Mouse (Mus musculus) intestine, embryonic 14.5 days (tissue): ENCODE measurements around the gene Cd19. TPM values are rescaled to one million over a fixed set of nuclear protein-coding genes. Genes with fewer than 3 reads are reported as not detected.
"Not testable (repeated sequence)": the region's sequence is repeated elsewhere in the genome, so short reads cannot be mapped to it uniquely, and the experiment has no call there.

Source experiments
- ATAC-seq: fragments of 200-750 bp; cut with Nextera tagmentation; replicated peaks from 2 replicates; pipeline ENCODE4 v1.8.0; 2017; ENCODE audit warnings: low read depth, moderate number of reproducible peaks, moderate TSS enrichment, moderate library complexity; ENCODE audit not compliant: low FRiP score, low TSS enrichment
- DNase-seq: peaks from one replicate; pipeline ENCODE4 v3.0.0-alpha.2; 2018; ENCODE audit warnings: low spot score
- H3K27ac ChIP-seq: fragments of 300-500 bp; sonication (generic); 2 replicates; pipeline ENCODE4 v1.5.1; 2014; ENCODE audit warnings: low read depth, mild to moderate bottlenecking, control low read depth
- H3K27me3 ChIP-seq: fragments of 300-500 bp; sonication (generic); replicated peaks from 2 replicates; pipeline ENCODE4 v1.6.1; 2014; ENCODE audit warnings: low read length, control low read depth; ENCODE audit not compliant: control insufficient read depth, insufficient read depth
- H3K36me3 ChIP-seq: fragments of 300-500 bp; sonication (generic); 2 replicates; pipeline ENCODE4 v1.6.1; 2014; ENCODE audit warnings: low read length, control low read depth; ENCODE audit not compliant: control insufficient read depth, insufficient read depth
- H3K4me1 ChIP-seq: fragments of 300-500 bp; sonication (generic); replicated peaks from 2 replicates; pipeline ENCODE4 v1.6.1; 2014; ENCODE audit warnings: low read length, control low read depth, mixed read lengths; ENCODE audit not compliant: control insufficient read depth, insufficient read depth
- H3K4me2 ChIP-seq: fragments of 300-500 bp; sonication (generic); 2 replicates; pipeline ENCODE4 v1.6.1; 2014; ENCODE audit warnings: low read length
- H3K4me3 ChIP-seq: fragments of 300-500 bp; sonication (generic); 2 replicates; pipeline ENCODE4 v1.5.1; 2014; ENCODE audit warnings: low read depth, low read length, control low read depth, mixed read lengths
- H3K9ac ChIP-seq: fragments of 300-500 bp; sonication (generic); 2 replicates; pipeline ENCODE4 v1.6.1; 2014; ENCODE audit warnings: mild to moderate bottlenecking, low read length
- H3K9me3 ChIP-seq: fragments of 300-500 bp; sonication (generic); 2 replicates; pipeline ENCODE4 v1.6.1; 2016; ENCODE audit warnings: low read length, control low read depth; ENCODE audit not compliant: control insufficient read depth
- WGBS: fragments of 180-500 bp; shearing (Covaris S2); extraction: QIAGEN DNeasy Blood & Tissue Kit; methylation state at CpG from one replicate; pipeline ENCODE4 v1.1.7; 2014; 5-methylcytosine and 5-hydroxymethylcytosine counted together
- polyA plus RNA-seq: library from polyadenylated mRNA; unstranded; fragments of >200 nt; fragmentation: Nextera tagmentation; extraction: Ambion mirVana; gene quantifications from 2 replicates; pipeline ENCODE4 v1.2.1, GENCODE M21; 2014

The Cd19 gene
- polyA plus RNA-seq, 1 experiment from 2014 or later = not detected

DNA sequence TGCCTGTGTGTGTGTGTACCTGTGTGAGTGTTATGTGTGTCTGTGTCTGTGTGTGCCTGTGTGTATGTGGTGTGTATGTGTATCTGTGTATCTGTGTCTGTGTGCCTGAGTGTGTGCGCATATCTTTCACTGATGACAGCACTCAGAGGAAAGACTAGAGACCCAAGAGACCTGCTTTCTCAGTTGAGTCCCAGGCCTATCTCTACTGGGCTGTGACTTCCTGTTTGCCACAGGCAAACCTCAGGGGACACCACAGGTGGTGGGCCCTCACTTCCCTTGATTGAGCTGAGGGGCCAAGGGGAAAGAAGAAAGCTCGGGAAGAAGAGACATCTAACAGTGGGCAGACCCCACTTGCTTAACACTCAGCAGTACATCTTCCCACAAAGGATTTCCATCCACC, 1.9 kb upstream of the Cd19 start:
- H3K4me2 ChIP-seq = no peak overlapping the region
- H3K9ac ChIP-seq = no peak overlapping the region
- no peak overlapping the region for H3K27ac ChIP-seq
- no peak overlapping the region for H3K4me3 ChIP-seq
- H3K9me3 ChIP-seq = no peaks in the 10 kb centered on the region
- WGBS = 63% methylated on average over 2 of the region's 2 CpGs
- H3K27me3 ChIP-seq = no peaks in the 10 kb centered on the region
- DNase-seq = no peak
- ATAC-seq = no peak
- no peaks in the 10 kb centered on the region for H3K4me1 ChIP-seq
- H3K36me3 ChIP-seq = no peaks in the 10 kb centered on the region

DNA sequence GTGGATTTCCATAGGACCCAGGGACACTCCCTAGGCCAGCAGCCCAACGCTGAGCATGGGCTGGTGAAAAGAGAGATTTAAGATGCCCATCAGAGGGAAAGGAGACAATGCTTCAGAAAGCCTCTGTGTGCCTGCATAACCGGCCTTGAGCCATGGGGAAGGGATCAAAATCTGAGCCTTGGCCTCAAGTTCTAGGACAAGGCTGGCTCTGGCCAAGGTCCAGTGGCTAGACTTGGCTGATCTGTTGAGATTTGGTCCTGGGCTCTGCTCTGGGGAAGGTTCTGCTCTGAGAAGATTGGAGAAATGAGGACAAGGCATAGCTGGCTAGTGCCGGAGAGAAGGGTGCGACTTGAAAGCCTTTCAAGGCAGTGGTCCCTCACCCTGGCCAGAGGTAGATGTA, 3.6 kb downstream of the Cd19 start:
- no peak overlapping the region for H3K4me3 ChIP-seq
- H3K9ac ChIP-seq = no peak overlapping the region
- DNase-seq (no peak), ATAC-seq (no peak)
- no peak overlapping the region for H3K4me2 ChIP-seq
- H3K9me3 ChIP-seq = no peaks in the 10 kb centered on the region
- no peaks in the 10 kb centered on the region for H3K27me3 ChIP-seq
- no peaks in the 10 kb centered on the region for H3K4me1 ChIP-seq
- no peak overlapping the region for H3K27ac ChIP-seq
- 90% methylated on average over 4 of the region's 4 CpGs for WGBS
- H3K36me3 ChIP-seq = no peaks in the 10 kb centered on the region

DNA sequence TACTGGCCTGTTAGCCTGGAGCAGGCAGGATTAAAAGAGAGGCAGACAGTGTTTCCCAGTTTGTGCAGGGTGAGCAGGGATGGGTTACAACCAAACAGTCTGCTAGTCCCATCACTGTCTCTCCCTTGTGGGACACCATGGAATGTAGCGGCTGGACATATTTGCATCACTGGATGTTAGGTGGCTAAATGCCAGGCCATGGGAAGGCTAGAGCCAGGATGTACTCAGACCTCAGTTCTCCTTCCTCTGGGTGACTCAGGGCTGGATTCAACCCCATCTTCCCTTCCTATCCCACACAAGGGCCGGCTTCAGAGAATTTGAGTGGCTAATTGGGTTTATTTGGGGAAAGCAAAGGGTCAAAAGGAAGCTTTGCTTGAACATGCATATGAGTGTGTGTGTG, 6.0 kb downstream of the Cd19 start:
- H3K27me3 ChIP-seq = no peaks in the 10 kb centered on the region
- no peak overlapping the region for H3K4me3 ChIP-seq
- ATAC-seq = no peak
- no peak for DNase-seq
- H3K27ac ChIP-seq = no peak overlapping the region
- 88% methylated on average over 2 of the region's 2 CpGs for WGBS
- no peak overlapping the region for H3K4me2 ChIP-seq
- H3K9me3 ChIP-seq = no peaks in the 10 kb centered on the region
- H3K4me1 ChIP-seq = no peaks in the 10 kb centered on the region
- H3K36me3 ChIP-seq = no peaks in the 10 kb centered on the region
- no peak overlapping the region for H3K9ac ChIP-seq

DNA sequence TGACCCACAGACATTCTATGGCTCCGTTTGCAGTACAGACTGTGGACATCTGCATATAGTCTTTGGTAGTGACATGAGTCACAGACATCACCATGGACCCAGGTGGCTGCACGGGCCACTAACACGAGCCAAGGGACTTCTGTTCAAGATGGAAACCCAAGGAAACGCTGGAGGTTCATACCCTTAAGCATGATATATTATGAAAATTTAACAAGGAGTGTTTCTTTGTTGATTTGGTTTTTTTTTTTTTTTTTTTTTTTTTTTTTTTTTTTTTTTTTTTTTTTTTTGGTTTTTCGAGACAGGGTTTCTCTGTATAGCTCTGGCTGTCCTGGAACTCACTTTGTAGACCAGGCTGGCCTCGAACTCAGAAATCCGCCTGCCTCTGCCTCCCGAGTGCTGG, 12.2 kb downstream of the Cd19 start:
- H3K4me2 ChIP-seq, H3K9ac ChIP-seq, H3K9me3 ChIP-seq, H3K36me3 ChIP-seq, H3K4me1 ChIP-seq, H3K27me3 ChIP-seq, H3K4me3 ChIP-seq, ATAC-seq, H3K27ac ChIP-seq, DNase-seq: not testable (repeated sequence)
- 72% methylated on average over 8 of the region's 8 CpGs for WGBS

DNA sequence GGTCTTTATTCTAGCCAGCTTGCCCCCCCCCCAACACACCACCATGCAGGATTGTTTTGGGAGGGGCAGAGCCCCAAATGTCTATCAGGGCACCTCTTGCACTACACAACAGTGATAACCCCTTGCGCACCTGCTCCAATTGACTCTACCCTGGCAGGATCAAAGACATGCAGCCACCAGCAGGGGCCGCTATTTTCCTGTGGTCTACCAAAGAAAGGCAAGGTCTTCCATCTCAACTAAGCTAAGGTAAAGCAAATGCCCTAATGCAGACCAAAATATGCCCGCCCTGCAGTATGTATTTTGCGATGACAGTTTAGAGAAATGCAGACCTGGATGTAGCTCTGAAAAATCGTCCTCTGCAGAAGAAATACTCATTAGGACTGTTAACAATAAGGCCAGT, 15.1 kb downstream of the Cd19 start:
- Histone ChIP-seq H3K27me3 (no peaks in the 10 kb centered on the region), H3K9me3 (no peaks in the 10 kb centered on the region), H3K36me3 (no peaks in the 10 kb centered on the region), H3K9ac (no peak overlapping the region), H3K4me1 (no peaks in the 10 kb centered on the region; the same call in 1 of the 2 replicates), H3K4me2 (no peak overlapping the region), H3K27ac (no peak overlapping the region), H3K4me3 (no peak overlapping the region)
- ATAC-seq (no peak), DNase-seq (peak; percentile 92)
- 14% methylated on average over 5 of the region's 5 CpGs for WGBS

DNA sequence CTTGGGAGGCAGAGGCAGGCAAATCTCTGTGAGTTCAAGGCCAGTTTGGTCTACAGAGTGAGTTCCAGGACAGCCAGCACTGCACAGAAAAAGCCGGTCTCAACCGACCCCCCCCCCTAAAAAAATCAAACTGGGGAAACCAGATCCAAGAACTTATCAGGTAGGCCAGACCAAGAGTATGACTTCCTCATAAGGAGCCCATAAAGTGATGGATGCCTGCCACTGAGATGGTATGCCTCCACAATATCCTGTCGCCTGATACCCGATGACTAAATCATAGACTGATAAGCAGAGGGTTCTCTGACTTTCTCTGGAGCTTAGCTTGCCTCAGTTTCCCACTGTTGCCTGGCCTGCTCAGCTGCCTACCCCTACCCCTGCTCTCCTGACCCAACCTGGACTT, 16.9 kb downstream of the Cd19 start:
- 91% methylated on average over 4 of the region's 4 CpGs for WGBS
- H3K36me3 ChIP-seq = no peaks in the 10 kb centered on the region
- H3K4me1 ChIP-seq = no peaks in the 10 kb centered on the region; the same call in 1 of the 2 replicates
- ATAC-seq = no peak
- no peak overlapping the region for H3K27ac ChIP-seq
- H3K27me3 ChIP-seq = no peaks in the 10 kb centered on the region
- no peak overlapping the region for H3K4me3 ChIP-seq
- DNase-seq = no peak
- H3K9me3 ChIP-seq = no peaks in the 10 kb centered on the region
- no peak overlapping the region for H3K4me2 ChIP-seq
- no peak overlapping the region for H3K9ac ChIP-seq

DNA sequence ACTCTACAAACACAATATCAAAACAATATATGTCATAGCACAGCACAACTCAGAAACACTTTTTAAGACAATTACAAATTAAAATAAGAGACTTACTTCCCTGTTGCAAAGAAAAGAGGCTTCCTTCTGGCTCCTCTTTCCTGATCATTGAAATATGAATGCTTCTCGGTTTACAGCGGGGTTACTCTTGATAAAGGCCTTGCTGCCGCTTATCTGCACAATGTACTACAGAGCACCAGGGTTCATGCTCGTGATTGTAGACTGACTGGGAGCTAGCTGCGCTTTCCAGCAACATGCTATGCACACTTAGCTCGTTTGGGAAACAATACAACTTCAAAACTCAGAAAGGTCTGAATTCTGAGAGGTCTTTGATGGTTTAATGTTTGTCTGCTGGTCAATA, 17.5 kb downstream of the Cd19 start:
- Histone ChIP-seq H3K36me3 (no peaks in the 10 kb centered on the region), H3K4me1 (no peaks in the 10 kb centered on the region; the same call in 1 of the 2 replicates), H3K27ac (no peak overlapping the region), H3K9ac (peak overlapping the region; percentile 34; the same call in 1 of the 2 replicates), H3K4me3 (no peak overlapping the region), H3K9me3 (no peaks in the 10 kb centered on the region), H3K4me2 (peak overlapping the region; percentile 40), H3K27me3 (no peaks in the 10 kb centered on the region)
- DNase-seq (no peak), ATAC-seq (no peak)
- WGBS = 59% methylated on average over 6 of the region's 6 CpGs

DNA sequence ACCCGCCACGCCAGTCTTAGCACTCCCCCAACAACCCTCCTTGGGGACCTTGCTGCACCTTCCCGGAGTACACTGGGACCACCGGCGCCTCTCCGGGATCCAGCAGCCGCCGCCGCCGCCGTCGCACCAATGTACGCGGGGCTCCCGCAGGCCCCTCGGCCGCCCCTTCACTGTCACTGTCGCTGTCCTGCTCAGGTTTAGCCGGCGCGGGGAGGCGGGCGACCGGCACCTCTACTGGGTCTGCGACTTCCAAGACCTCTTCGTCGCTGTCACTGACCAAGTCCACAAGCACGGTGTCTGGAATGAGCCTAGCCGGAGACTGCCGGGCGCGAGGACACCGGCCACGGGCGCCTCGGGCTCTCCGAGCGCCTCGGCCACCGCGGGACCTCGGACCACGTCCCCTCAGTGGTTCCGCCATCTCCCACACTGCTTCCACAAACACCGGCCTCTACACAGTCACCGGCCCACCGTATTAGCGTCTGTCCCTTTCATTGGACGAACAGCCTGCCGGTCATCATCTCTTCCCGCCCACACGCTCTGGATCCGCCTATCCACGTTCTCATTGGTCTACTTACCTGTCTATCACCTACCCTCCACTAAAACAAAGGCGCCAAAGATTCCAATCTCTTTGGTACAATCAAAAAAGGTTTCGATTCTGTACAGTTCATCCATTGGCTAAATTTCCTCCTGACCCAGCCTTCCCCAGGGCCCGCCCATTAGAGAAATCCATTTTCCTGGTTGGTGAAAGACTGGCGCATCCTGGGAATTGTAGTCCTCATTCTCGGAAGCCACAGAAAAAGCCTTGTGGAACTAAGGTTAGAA, 18.2 kb downstream of the Cd19 start, which contains the start of gene Nfatc2ip:
Gene Nfatc2ip, minus strand, starts transcription at position 440 of the 822 bp plus-strand sequence.
- H3K4me3 ChIP-seq = peak within 1 kb of the TSS; percentile 94
- no peaks in the 10 kb centered on the region for H3K27me3 ChIP-seq
- H3K9me3 ChIP-seq = no peaks in the 10 kb centered on the region
- H3K4me1 ChIP-seq = no peaks in the 10 kb centered on the region; the same call in 1 of the 2 replicates
- H3K27ac ChIP-seq = 0 out of 2 replicates have a peak within 1 kb of the TSS, but pooled peaks have one; percentile 43
- DNase-seq = peak; percentile 99
- peak within 1 kb of the TSS; percentile 84 for H3K4me2 ChIP-seq
- peak; percentile 100 for ATAC-seq
- under 1% methylated on average over 58 of the region's 59 CpGs for WGBS
- H3K36me3 ChIP-seq = 0 out of 2 replicates have a peak, but pooled peaks cover 2% of the 10 kb centered on the region
- H3K9ac ChIP-seq = peak within 1 kb of the TSS; percentile 73
